Mouse (Mus musculus) olfactory bulb, adult 2 months (tissue): Measurements from ENCODE around the gene Dnah12. TPM values are rescaled to one million over a fixed set of nuclear protein-coding genes. Genes with fewer than 3 reads are reported as not detected.

Experiments used
- H3K27ac ChIP-seq: fragments of 200-500 bp; 2 replicates; pipeline ENCODE4 v1.5.1; 2012; ENCODE audit warnings: low read depth, low read length; ENCODE audit not compliant: insufficient read depth
- H3K4me1 ChIP-seq: fragments of 200-500 bp; 2 replicates; pipeline ENCODE4 v1.6.1; 2012; ENCODE audit warnings: low read length; ENCODE audit not compliant: control insufficient read depth, insufficient read depth
- H3K4me3 ChIP-seq: fragments of 200-500 bp; 2 replicates; pipeline ENCODE4 v1.5.1; 2012; ENCODE audit warnings: mild to moderate bottlenecking, low read depth, low read length, moderate library complexity; ENCODE audit not compliant: insufficient read depth
- CTCF ChIP-seq: fragments of 200-500 bp; IDR thresholded peaks from 2 replicates; pipeline ENCODE4 v1.5.1; 2012; ENCODE audit warnings: low read depth, mild to moderate bottlenecking, low read length, moderate library complexity; ENCODE audit not compliant: insufficient read depth
- POLR2A ChIP-seq: fragments of 200-500 bp; IDR thresholded peaks from 2 replicates; pipeline ENCODE4 v1.6.1; 2012; ENCODE audit warnings: mild to moderate bottlenecking, low read depth, low read length, moderate library complexity; ENCODE audit not compliant: insufficient read depth
- WGBS: fragments of 180-500 bp; shearing (Covaris S2); methylation state at CpG from one replicate; pipeline ENCODE4 v1.1.7; 2018; 5-methylcytosine and 5-hydroxymethylcytosine counted together
- polyA plus RNA-seq: library from polyadenylated mRNA; stranded (reverse); fragments of >200 nt; gene quantifications from 2 replicates; pipeline ENCODE4 v1.2.4, GENCODE M21; 2012; ENCODE audit warnings: low replicate concordance; ENCODE audit not compliant: missing spikeins, insufficient read depth, insufficient read length

Dnah12 gene
- polyA plus RNA-seq, 1 experiment: not detected

GRCm38 (mm10) chr14:26785695-26786094 is 92.6 kb downstream of the Dnah12 start:
- WGBS: 46% methylated on average over 4 of the region's 4 CpGs

DNA sequence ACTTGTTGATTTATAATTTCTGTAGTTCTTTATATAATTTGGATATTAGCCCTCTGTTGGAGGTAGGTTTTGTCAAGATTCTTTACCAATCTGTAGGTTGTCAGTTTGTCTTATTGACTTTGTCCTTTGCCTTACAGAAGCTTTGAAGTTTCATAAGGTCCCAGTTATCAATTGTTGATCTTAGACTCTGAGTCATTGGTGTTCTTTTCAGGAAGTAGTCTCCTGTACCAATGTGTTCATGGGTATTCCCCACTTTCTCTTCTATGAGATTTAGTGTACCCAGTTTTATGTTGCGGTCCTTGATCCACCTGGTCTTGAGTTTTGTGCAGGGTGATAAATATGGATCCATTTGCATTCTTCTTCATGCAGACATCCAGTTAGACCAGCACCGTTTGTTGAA is 101.4 kb downstream of the Dnah12 start:
- WGBS: 82% methylated on average over 2 of the region's 2 CpGs
- Histone ChIP-seq H3K4me1 (no peaks in the 10 kb centered on the region), H3K4me3 (no peak overlapping the region), H3K27ac (no peak overlapping the region)
- TF ChIP-seq POLR2A (no peak), CTCF (no peak)

More at GRCm38 (mm10) chr14:26785695-26786094, 92.6 kb downstream of the Dnah12 start:
- no peak for TF ChIP-seq CTCF
- no peak for TF ChIP-seq POLR2A
- H3K4me1 ChIP-seq: no peaks in the 10 kb centered on the region
- no peak overlapping the region for H3K4me3 ChIP-seq
- no peak overlapping the region for H3K27ac ChIP-seq

DNA sequence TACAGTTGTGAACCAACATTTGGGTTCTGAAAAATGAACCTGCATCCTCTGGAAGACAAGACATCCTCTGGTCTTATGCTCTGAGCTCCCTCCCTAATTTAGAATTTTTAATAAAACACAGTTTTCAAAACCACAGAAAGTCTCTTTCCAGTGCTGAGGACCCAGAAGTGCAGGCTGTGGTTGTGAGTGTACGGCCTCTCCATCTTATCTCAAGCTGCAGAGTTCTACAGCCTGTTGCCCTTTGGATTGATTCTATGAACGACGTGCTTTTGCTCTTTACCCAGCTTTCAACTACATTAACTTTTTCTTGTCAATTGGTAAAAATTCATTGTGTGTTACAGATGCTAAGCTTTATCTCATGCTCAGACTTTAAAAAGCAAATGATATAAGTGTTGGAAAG is 105.3 kb downstream of the Dnah12 start:
- H3K4me1 ChIP-seq: no peaks in the 10 kb centered on the region
- WGBS: 86% methylated on average over 3 of the region's 3 CpGs
- TF ChIP-seq POLR2A (no peak), CTCF (no peak)
- H3K27ac ChIP-seq: no peak overlapping the region
- H3K4me3 ChIP-seq: no peak overlapping the region

- 75% methylated on average over 3 of the region's 3 CpGs for whole genome bisulfite sequencing
- no peak for TF ChIP-seq POLR2A
- no peak for TF ChIP-seq CTCF
These were observed 106.2 kb downstream of the Dnah12 start for GRCm38 (mm10) chr14:26799286-26799685.

GRCm38 (mm10) chr14:26805500-26805899 is 112.4 kb downstream of the Dnah12 start:
- 75% methylated on average over 7 of the region's 7 CpGs for WGBS
- Histone ChIP-seq H3K27ac (no peak overlapping the region), H3K4me3 (no peak overlapping the region), H3K4me1 (0 out of 2 replicates have a peak, but pooled peaks cover 2% of the 10 kb centered on the region)
- TF ChIP-seq POLR2A (no peak), CTCF (no peak)

More at GRCm38 (mm10) chr14:26799286-26799685, 106.2 kb downstream of the Dnah12 start:
- no peak overlapping the region for H3K4me3 ChIP-seq
- H3K27ac ChIP-seq: no peak overlapping the region
- H3K4me1 ChIP-seq: no peaks in the 10 kb centered on the region

GRCm38 (mm10) chr14:26812734-26813133 is 119.7 kb downstream of the Dnah12 start:
- 88% methylated on average over 11 of the region's 11 CpGs for WGBS

DNA sequence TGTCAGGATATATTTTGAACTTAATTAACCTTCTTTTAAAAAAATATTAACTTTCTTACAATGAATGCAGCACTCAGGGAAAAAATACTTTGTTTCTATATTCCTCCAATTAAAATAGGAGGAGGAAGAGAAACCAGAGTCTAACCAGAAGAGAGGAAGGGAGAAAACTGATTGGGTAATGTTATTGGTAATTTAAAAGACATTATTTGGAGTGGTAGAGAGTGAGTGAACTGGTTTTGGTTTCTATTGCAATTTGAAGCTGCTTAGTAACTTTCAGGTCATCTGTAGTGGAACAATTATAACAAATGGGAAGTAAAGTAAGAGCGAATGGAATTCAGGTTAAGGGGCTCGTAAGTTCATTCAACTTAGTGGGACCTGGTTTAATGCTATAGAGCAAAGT is 120.8 kb downstream of the Dnah12 start:
- 96% methylated on average over 2 of the region's 2 CpGs for WGBS
- Histone ChIP-seq H3K4me3 (no peak overlapping the region), H3K4me1 (no peaks in the 10 kb centered on the region), H3K27ac (no peak overlapping the region)
- TF ChIP-seq POLR2A (no peak), CTCF (no peak)

More at GRCm38 (mm10) chr14:26812734-26813133, 119.7 kb downstream of the Dnah12 start:
- Histone ChIP-seq H3K4me1 (no peaks in the 10 kb centered on the region), H3K4me3 (no peak overlapping the region), H3K27ac (no peak overlapping the region)
- TF ChIP-seq POLR2A (no peak), CTCF (no peak)

- WGBS: 35% methylated on average over 3 of the region's 3 CpGs
- Histone ChIP-seq H3K4me1 (no peaks in the 10 kb centered on the region), H3K4me3 (no peak overlapping the region), H3K27ac (no peak overlapping the region)
- TF ChIP-seq CTCF: no peak
- TF ChIP-seq POLR2A: no peak
These were observed 121.8 kb downstream of the Dnah12 start for GRCm38 (mm10) chr14:26814908-26815307.

- TF ChIP-seq POLR2A: no peak
- TF ChIP-seq CTCF: no peak
- H3K4me1 ChIP-seq: no peaks in the 10 kb centered on the region
- WGBS: 77% methylated on average over 4 of the region's 4 CpGs
- H3K4me3 ChIP-seq: no peak overlapping the region
- H3K27ac ChIP-seq: no peak overlapping the region
These were observed 123.7 kb downstream of the Dnah12 start for GRCm38 (mm10) chr14:26816785-26817184.

DNA sequence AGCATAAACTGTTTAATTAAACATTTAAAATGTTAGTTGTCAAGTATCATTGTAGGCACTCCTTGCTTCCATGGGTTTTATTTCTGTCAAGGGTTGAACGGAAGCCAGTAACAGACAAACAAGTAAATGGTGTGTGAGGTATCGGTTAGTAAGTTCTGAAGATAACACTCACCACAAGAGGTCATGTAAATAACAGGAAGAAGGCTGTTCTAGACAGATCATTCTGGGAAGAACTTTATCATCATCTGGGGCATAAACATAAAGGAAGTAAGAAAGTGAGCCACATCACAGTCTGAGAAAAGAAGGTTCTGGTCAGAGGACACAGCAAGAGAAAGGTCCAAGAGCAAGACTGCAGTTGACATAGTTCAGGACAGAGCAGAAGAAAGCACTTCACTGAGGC is 132.9 kb downstream of the Dnah12 start:
- no peak for TF ChIP-seq CTCF
- TF ChIP-seq POLR2A: no peak
- Histone ChIP-seq H3K27ac (no peak overlapping the region), H3K4me3 (no peak overlapping the region), H3K4me1 (no peaks in the 10 kb centered on the region)
- 95% methylated on average over 2 of the region's 2 CpGs for WGBS
